Mouse (Mus musculus) MEL (cell line): Measurements from ENCODE around the gene Rfx4.

Source experiments
- CTCF ChIP-seq, 3 experiments: IDR thresholded peaks in 2 of 3; conservative IDR thresholded peaks in 1 of 3; 2 replicates each; pipeline ENCODE4 v1.5.1; 2011 to 2012; ENCODE audit warnings: low read length in 3 of 3, low read depth in 2 of 3, mild to moderate bottlenecking in 2 of 3, improper control_type of control experiment in 1 of 3, inconsistent platforms in 1 of 3, mixed read lengths in 1 of 3, moderate library complexity in 1 of 3; ENCODE audit not compliant: control insufficient read depth in 1 of 3, insufficient read depth in 1 of 3, poor library complexity in 1 of 3, severe bottlenecking in 1 of 3
- E2F4 ChIP-seq: IDR thresholded peaks from 2 replicates; pipeline ENCODE4 v1.6.1; 2011; ENCODE audit warnings: low read depth, low read length, improper control_type of control experiment, borderline replicate concordance
- HCFC1 ChIP-seq: IDR thresholded peaks from 2 replicates; pipeline ENCODE4 v1.6.1; 2012; ENCODE audit warnings: low read depth, mild to moderate bottlenecking, inconsistent platforms, low read length, improper control_type of control experiment, moderate library complexity
- MAZ ChIP-seq: IDR thresholded peaks from 2 replicates; pipeline ENCODE4 v1.6.1; 2012; ENCODE audit warnings: low read depth, mild to moderate bottlenecking, inconsistent platforms, low read length, improper control_type of control experiment
- MEF2A ChIP-seq: IDR thresholded peaks from 2 replicates; pipeline ENCODE4 v1.6.1; 2014; ENCODE audit warnings: low read depth, mild to moderate bottlenecking, inconsistent platforms, low read length, improper control_type of control experiment; ENCODE audit not compliant: poor library complexity, insufficient replicate concordance, severe bottlenecking; ENCODE audit errors: extremely low read depth
- MXI1 ChIP-seq: IDR thresholded peaks from 2 replicates; pipeline ENCODE4 v1.6.1; 2011; ENCODE audit warnings: mild to moderate bottlenecking, low read depth, low read length, improper control_type of control experiment
- NRF1 ChIP-seq: IDR thresholded peaks from 2 replicates; pipeline ENCODE4 v1.6.1; 2014; ENCODE audit warnings: low read depth, mild to moderate bottlenecking, inconsistent platforms, low read length, improper control_type of control experiment, moderate library complexity; ENCODE audit not compliant: poor library complexity, insufficient read depth, severe bottlenecking
- POLR2A ChIP-seq, 2 experiments: IDR thresholded peaks; 2 replicates each; pipeline ENCODE4 v1.6.1; 2011 to 2012; ENCODE audit warnings: low read length in 2 of 2, mild to moderate bottlenecking in 2 of 2, control low read depth in 1 of 2, improper control_type of control experiment in 1 of 2, low read depth in 1 of 2, moderate library complexity in 1 of 2; ENCODE audit not compliant: control insufficient read depth in 1 of 2, insufficient read depth in 1 of 2, poor library complexity in 1 of 2
- POLR2AphosphoS2 ChIP-seq: IDR thresholded peaks from 2 replicates; pipeline ENCODE4 v1.6.1; 2011; ENCODE audit warnings: low read length, improper control_type of control experiment
- POLR2AphosphoS5 ChIP-seq: IDR thresholded peaks from 2 replicates; pipeline ENCODE4 v1.6.1; 2012; ENCODE audit warnings: low read depth, borderline replicate concordance, mild to moderate bottlenecking, inconsistent platforms, low read length, moderate library complexity, mixed read lengths
- SIN3A ChIP-seq: IDR thresholded peaks from 2 replicates; pipeline ENCODE4 v1.6.1; 2012; ENCODE audit warnings: low read length, improper control_type of control experiment, inconsistent platforms
- SMC3 ChIP-seq: IDR thresholded peaks from 2 replicates; pipeline ENCODE4 v1.6.1; 2011; ENCODE audit warnings: low read depth, low read length, improper control_type of control experiment
- USF1 ChIP-seq: IDR thresholded peaks from 2 replicates; pipeline ENCODE4 v1.6.1; 2014; ENCODE audit warnings: low read depth, mild to moderate bottlenecking, inconsistent platforms, low read length, improper control_type of control experiment, moderate library complexity
- ZMIZ1 ChIP-seq: IDR thresholded peaks from 2 replicates; pipeline ENCODE4 v1.6.1; 2012; ENCODE audit warnings: low read depth, mild to moderate bottlenecking, inconsistent platforms, low read length, improper control_type of control experiment, moderate library complexity

DNA sequence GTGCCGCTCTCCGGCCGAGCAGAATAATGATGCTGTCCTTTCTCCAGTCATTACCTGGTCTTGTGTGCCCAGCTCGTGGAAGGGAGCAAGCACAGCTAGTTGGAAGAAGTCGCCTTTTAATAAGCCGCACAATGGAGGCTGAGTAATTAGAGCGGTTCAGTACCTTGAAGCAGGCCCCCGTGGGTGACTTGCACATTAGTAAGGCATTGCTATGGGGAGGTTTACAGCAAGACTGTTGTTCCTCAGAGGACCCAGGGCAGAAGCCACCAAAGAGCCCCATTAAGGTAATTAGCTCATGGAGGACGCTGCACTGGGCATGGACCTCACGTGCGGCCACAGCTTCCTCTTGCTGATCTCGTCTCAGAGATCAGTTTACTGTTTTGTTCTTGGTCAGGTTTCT is 33.2 kb upstream of the Rfx4 start:
- TF ChIP-seq CTCF (IDR thresholded peaks at IDR 0.05 in 2 of 3, conservative IDR thresholded peaks at IDR 0.05 in 1 of 3; ENCODE audit: control insufficient read depth in 1 of 3, insufficient read depth in 1 of 3, low read depth in 2 of 3, low read length in 3 of 3, poor library complexity in 1 of 3, severe bottlenecking in 1 of 3) (no peak), MEF2A (no peak), SMC3 (no peak), POLR2AphosphoS2 (no peak), POLR2AphosphoS5 (no peak), E2F4 (no peak), ZMIZ1 (no peak), HCFC1 (no peak), MXI1 (no peak), USF1 (no peak), POLR2A (IDR thresholded peaks at IDR 0.05; ENCODE audit: control insufficient read depth in 1 of 2, insufficient read depth in 1 of 2, low read depth in 1 of 2, low read length in 2 of 2, poor library complexity in 1 of 2) (no peak), SIN3A (no peak), NRF1 (no peak), MAZ (no peak)
